Mouse (Mus musculus) stomach, embryonic 14.5 days (tissue): ENCODE data around the gene Sema4g. TPM values are rescaled to one million over a fixed set of nuclear protein-coding genes. Genes with fewer than 3 reads are reported as not detected.

Experiments used
- ATAC-seq: fragments of 200-750 bp; cut with Nextera tagmentation; 2 replicates; pipeline ENCODE4 v1.8.0; 2017; ENCODE audit warnings: low read depth, moderate TSS enrichment; ENCODE audit not compliant: insufficient number of reproducible peaks, insufficient read depth, low FRiP score
- H3K27ac ChIP-seq: fragments of 300-500 bp; sonication (generic); 2 replicates; pipeline ENCODE4 v1.5.1; 2014; ENCODE audit warnings: mild to moderate bottlenecking, low read length, moderate library complexity, mixed read lengths
- H3K27me3 ChIP-seq: fragments of 300-500 bp; sonication (generic); 2 replicates; pipeline ENCODE4 v1.6.1; 2014; ENCODE audit warnings: low read length, control low read depth, mixed read lengths; ENCODE audit not compliant: control insufficient read depth, insufficient read depth
- H3K36me3 ChIP-seq: fragments of 300-500 bp; sonication (generic); 2 replicates; pipeline ENCODE4 v1.6.1; 2014; ENCODE audit warnings: mild to moderate bottlenecking, control low read depth, low read length, moderate library complexity, mixed read lengths; ENCODE audit not compliant: control insufficient read depth, insufficient read depth
- H3K4me1 ChIP-seq: fragments of 300-500 bp; sonication (generic); 2 replicates; pipeline ENCODE4 v1.6.1; 2014; ENCODE audit warnings: low read length, control low read depth, mixed read lengths; ENCODE audit not compliant: control insufficient read depth, insufficient read depth
- H3K4me2 ChIP-seq: fragments of 300-500 bp; sonication (generic); replicated peaks from 2 replicates; pipeline ENCODE4 v1.6.1; 2014; ENCODE audit warnings: low read depth, low read length, control low read depth
- H3K4me3 ChIP-seq: fragments of 300-500 bp; sonication (generic); 2 replicates; pipeline ENCODE4 v1.5.1; 2014; ENCODE audit warnings: low read depth, low read length, control low read depth
- H3K9ac ChIP-seq: fragments of 300-500 bp; sonication (generic); replicated peaks from 2 replicates; pipeline ENCODE4 v1.6.1; 2014; ENCODE audit warnings: low read depth, mild to moderate bottlenecking, control low read depth, low read length, moderate library complexity, mixed read lengths
- H3K9me3 ChIP-seq: fragments of 300-500 bp; sonication (generic); 2 replicates; pipeline ENCODE4 v1.6.1; 2016; ENCODE audit warnings: low read depth, low read length, control low read depth; ENCODE audit not compliant: control insufficient read depth
- WGBS: fragments of 180-500 bp; shearing (Covaris S2); extraction: QIAGEN DNeasy Blood & Tissue Kit; methylation state at CpG from one replicate; pipeline ENCODE4 v1.1.7; 2014; 5-methylcytosine and 5-hydroxymethylcytosine counted together
- polyA plus RNA-seq: library from polyadenylated mRNA; unstranded; fragments of >200 nt; fragmentation: Nextera tagmentation; extraction: Ambion mirVana; gene quantifications from 2 replicates; pipeline ENCODE4 v1.2.1, GENCODE M21; 2014

Sema4g gene
- polyA plus RNA-seq, 1 experiment from 2014 or later, result 6.0 TPM

DNA sequence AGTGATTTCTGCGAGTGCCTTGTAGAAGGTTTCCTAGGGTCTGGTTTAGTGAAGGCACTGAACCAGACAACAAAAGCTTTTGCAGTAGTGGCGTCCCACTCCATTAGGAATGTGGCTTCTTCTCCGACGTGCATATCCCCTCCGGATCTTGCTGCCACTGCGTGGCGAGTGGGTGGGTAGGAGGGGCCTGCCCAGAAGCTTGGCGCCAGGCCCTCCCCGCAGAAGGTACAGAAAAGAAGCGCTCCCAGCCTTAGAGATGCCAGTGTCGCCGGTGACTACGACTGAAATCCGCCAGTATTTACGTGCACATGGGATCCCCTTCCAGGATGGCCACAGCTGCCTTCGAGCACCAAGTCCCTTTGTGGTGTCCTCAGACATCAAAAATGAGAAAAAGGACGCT is 18.1 kb downstream of the Sema4g start:
- 35% methylated on average over 17 of the region's 17 CpGs for WGBS

DNA sequence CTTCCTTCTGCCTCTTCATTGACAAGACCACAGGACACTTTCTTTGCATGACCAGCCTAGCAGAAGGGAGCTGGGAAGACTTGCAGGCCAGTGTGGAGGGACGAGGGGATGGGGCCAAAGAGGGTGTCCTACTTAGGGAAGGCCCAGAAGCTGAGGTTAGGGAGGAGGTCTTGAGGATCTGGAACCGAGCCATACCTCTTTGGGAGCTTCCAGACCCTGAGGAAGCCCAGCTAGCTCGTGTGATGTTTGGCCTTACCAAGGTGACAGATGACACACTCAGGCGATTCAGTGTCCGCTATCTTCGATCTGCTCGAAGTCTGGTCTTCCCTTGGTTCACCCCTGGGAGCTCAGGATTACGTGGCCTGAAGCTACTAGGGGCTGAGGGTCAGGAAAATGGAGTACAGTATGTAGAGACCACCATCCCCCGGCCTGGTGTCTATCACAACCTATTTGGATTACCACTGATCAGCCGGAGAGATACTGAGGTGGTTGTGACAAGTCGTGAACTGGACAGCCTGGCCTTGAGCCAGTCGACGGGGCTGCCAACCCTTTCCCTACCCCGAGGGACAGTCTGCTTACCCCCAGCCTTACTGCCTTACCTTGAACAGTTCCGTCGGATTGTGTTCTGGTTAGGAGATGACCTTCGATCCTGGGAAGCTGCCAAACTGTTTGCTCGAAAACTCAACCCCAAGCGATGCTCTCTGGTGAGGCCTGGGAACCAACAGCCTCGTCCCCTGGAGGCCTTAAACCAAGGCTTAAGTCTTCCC is 18.7 kb downstream of the Sema4g start:
- 84% methylated on average over 20 of the region's 20 CpGs for WGBS
- Histone ChIP-seq H3K36me3 (peaks cover 40% of the 10 kb centered on the region), H3K4me3 (peak overlapping the region; percentile 64; the same call in 1 of the 2 replicates)

More for the DNA sequence above, 18.1 kb downstream of the Sema4g start:
- Histone ChIP-seq H3K36me3 (peaks cover 40% of the 10 kb centered on the region), H3K9me3 (no peaks in the 10 kb centered on the region), H3K4me2 (peak overlapping the region; percentile 75), H3K4me1 (peaks cover 18% of the 10 kb centered on the region; the same call in 1 of the 2 replicates), H3K9ac (peak overlapping the region; percentile 51), H3K27me3 (no peaks in the 10 kb centered on the region), H3K4me3 (peak overlapping the region; percentile 64), H3K27ac (peak overlapping the region; percentile 80; the same call in 1 of the 2 replicates)
- no peak for ATAC-seq

DNA sequence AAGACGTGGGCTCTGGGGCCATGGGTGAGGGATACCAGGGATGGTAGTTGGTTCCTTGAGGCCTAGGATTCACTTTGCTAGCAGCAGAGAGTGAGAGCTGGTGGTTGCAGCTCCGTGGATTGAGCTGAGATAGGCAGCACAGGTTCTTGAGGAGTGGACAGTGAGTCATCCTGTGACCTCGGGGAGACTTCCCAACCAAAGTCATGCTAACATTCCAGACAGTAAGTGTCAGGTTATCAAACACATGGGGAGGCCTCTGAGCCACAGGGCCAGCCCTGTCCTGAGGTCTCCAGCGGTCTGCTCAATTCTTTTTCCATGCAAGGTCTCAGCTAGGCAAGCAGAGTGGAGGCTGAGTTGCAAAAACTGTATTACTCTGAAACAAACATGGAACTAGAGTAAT is 21.7 kb downstream of the Sema4g start:
- peaks cover 22% of the 10 kb centered on the region; the same call in 1 of the 2 replicates for H3K4me1 ChIP-seq
- no peak overlapping the region for H3K27ac ChIP-seq
- 90% methylated on average over 4 of the region's 4 CpGs for WGBS
- ATAC-seq, result no peak
- H3K9me3 ChIP-seq, result no peaks in the 10 kb centered on the region
- no peak overlapping the region for H3K4me2 ChIP-seq
- no peak overlapping the region for H3K4me3 ChIP-seq
- H3K9ac ChIP-seq, result no peak overlapping the region
- peaks cover 29% of the 10 kb centered on the region for H3K36me3 ChIP-seq
- H3K27me3 ChIP-seq, result no peaks in the 10 kb centered on the region

More for the DNA sequence above, 18.7 kb downstream of the Sema4g start:
- no peak for ATAC-seq
- H3K9me3 ChIP-seq, result no peaks in the 10 kb centered on the region
- H3K4me2 ChIP-seq, result peak overlapping the region; percentile 75
- H3K4me1 ChIP-seq, result peaks cover 18% of the 10 kb centered on the region; the same call in 1 of the 2 replicates
- no peaks in the 10 kb centered on the region for H3K27me3 ChIP-seq
- H3K27ac ChIP-seq, result no peak overlapping the region
- H3K9ac ChIP-seq, result peak overlapping the region; percentile 51; the same call in 1 of the 2 replicates

DNA sequence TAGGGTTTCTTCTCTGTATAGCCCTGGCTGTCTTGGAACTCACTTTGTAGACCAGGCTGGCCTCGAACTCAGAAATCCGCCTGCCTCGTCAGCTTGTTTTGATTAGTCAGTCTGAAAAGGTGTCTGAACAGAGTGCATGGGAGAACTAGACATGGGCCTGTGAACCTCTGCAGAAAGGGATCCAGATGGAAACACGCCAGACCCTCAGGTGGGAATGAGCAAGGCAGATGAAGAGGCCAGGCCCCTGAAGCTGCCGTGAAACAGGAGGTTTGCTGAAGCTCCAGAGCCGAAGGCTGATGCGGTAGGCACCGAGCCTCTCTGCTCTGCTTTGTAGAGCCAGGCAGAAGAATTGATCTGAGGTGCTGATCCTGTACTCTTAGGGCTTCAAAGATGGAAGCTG is 23.3 kb downstream of the Sema4g start:
- H3K4me1 ChIP-seq, result peaks cover 22% of the 10 kb centered on the region; the same call in 1 of the 2 replicates
- H3K4me3 ChIP-seq, result no peak overlapping the region
- H3K9ac ChIP-seq, result no peak overlapping the region
- peaks cover 29% of the 10 kb centered on the region for H3K36me3 ChIP-seq
- no peaks in the 10 kb centered on the region for H3K9me3 ChIP-seq
- H3K27ac ChIP-seq, result no peak overlapping the region
- 87% methylated on average over 8 of the region's 8 CpGs for WGBS
- no peak for ATAC-seq
- no peak overlapping the region for H3K4me2 ChIP-seq
- no peaks in the 10 kb centered on the region for H3K27me3 ChIP-seq

DNA sequence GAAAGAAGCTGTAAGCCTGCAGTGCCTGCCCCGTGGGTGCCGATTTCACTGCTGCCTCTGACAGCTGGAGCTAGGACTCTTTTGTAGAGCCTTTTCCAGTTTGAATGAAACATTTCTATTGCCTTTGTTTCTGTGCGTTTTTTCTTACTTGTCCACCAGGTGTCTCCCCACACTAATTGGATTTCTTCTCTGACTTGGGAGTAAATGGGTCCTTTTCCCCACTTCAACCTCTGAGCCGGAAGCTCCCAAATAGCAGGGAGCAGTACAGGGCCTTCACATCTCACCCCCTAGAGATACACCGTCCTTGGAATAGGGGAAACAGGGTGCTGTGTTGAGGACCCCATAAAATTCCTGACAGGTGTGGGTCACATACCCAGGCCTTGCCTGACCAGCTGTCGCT is 23.7 kb downstream of the Sema4g start:
- ATAC-seq, result no peak
- peaks cover 18% of the 10 kb centered on the region; the same call in 1 of the 2 replicates for H3K4me1 ChIP-seq

DNA sequence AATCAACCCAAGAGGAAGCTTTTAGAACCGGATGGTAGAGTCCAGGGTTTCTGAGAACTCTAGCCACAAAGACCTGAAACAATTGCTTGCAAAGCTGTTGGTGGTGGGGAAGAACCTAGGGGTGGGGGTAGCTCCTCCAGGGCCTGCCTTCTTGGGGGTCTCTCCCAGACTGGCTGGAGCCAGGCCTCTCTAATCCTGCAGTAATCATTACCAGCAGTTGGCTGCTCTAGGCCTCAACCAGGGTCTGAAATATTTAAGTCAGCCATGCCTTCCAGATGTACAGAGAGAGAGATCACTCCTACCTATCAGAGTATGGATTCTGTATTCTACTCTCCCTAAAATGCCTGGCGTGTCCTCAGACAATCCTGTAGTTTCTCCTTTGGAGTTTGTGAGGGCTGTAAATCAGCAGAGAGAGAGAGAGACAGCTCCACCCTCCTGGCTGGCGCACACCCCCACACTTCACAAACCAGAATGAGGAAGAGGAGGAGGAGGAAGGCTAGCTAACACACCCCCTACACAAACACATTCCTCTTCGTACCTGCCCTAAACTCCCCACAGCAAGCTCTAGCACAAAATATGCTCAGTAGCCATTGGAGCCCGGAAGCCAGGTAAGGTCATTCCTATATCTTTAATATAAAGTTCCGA is 24.8 kb downstream of the Sema4g start:
- Histone ChIP-seq H3K4me2 (peak overlapping the region; percentile 91; the same call in 1 of the 2 replicates), H3K27ac (peak overlapping the region; percentile 99; the same call in 1 of the 2 replicates), H3K4me1 (peaks cover 16% of the 10 kb centered on the region; the same call in 1 of the 2 replicates), H3K9ac (no peak overlapping the region; the same call in 1 of the 2 replicates), H3K36me3 (peaks cover 26% of the 10 kb centered on the region), H3K4me3 (no peak overlapping the region), H3K9me3 (no peaks in the 10 kb centered on the region), H3K27me3 (no peaks in the 10 kb centered on the region)
- WGBS, result 45% methylated on average over 6 of the region's 6 CpGs
- ATAC-seq, result no peak

More for the DNA sequence above, 23.7 kb downstream of the Sema4g start:
- no peak overlapping the region for H3K4me2 ChIP-seq
- no peak overlapping the region for H3K9ac ChIP-seq
- no peaks in the 10 kb centered on the region for H3K27me3 ChIP-seq
- no peak overlapping the region for H3K4me3 ChIP-seq
- 33% methylated on average over 6 of the region's 6 CpGs for WGBS
- peaks cover 29% of the 10 kb centered on the region for H3K36me3 ChIP-seq
- no peaks in the 10 kb centered on the region for H3K9me3 ChIP-seq
- H3K27ac ChIP-seq, result no peak overlapping the region

DNA sequence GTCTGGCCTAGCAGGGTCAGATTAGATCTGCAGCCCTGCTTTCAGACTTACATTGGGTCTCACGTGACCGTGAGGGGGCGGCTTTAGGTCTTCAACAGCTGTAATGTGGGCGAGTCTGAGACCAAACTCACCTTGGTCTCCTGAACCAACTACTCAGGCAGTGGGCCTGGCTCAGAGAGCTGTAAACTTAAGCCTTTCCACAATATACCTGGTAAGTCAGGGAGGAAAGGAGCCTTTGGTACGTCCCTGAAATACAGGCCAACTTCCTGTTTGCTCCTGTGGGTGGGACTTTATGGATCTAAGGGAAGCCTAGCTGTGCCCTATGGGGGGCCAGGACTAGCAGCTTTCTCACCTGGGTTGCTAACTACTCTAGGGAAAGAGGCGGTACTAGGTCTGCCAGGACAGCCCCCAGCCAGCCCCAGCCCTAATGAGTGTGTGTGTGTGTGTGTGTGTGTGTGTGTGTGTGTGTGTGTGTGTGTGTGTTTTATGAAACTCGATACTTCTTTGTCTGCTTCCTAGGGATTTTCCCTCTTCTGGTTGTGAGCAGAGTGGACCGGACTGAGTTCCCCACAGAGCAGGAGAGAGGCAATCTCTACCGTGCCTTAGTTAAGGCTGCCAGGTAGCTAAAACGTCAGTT is 25.6 kb downstream of the Sema4g start, which contains the start of gene Lzts2:
TSS of gene Lzts2 (plus strand) at position 80 of the 637 bp plus-strand sequence.
- peak within 1 kb of the TSS; percentile 87 for H3K4me3 ChIP-seq
- WGBS, result 6% methylated on average over 10 of the region's 10 CpGs
- ATAC-seq, result peak; percentile 29
- H3K9ac ChIP-seq, result peak within 1 kb of the TSS; percentile 28; the same call in 1 of the 2 replicates
- H3K36me3 ChIP-seq, result peaks cover 22% of the 10 kb centered on the region
- peak within 1 kb of the TSS; percentile 91 for H3K4me2 ChIP-seq
- H3K27ac ChIP-seq, result peak within 1 kb of the TSS; percentile 99
- no peaks in the 10 kb centered on the region for H3K9me3 ChIP-seq
- H3K4me1 ChIP-seq, result peaks cover 22% of the 10 kb centered on the region
- H3K27me3 ChIP-seq, result no peaks in the 10 kb centered on the region

DNA sequence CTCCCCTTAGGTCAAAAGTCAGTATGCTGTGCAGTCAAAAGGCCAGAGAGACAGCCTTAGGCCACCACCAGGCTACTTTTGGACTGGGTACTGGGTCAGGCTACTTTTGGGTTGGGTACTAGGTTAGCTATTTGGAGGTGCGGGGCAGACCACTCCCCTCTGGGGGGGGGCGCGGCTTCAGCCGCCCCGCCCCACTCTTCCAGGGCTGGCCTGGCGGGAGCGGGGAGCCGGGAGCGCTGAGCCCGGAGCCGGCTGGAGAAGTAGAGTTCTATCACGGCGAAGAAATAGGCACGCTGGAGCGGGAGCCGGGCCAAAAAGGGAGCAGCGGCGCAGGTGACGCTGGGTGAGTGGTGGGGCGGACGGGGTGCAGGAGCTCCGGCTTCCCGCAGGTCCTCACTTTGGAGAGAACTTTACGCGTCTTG is 26.1 kb downstream of the Sema4g start:
- ATAC-seq, result peak; percentile 8; the same call in 1 of the 2 replicates
- Histone ChIP-seq H3K27me3 (no peaks in the 10 kb centered on the region), H3K4me1 (peaks cover 27% of the 10 kb centered on the region), H3K4me2 (peak overlapping the region; percentile 91), H3K4me3 (peak overlapping the region; percentile 87), H3K9ac (peak overlapping the region; percentile 28; the same call in 1 of the 2 replicates), H3K36me3 (peaks cover 18% of the 10 kb centered on the region), H3K9me3 (no peaks in the 10 kb centered on the region), H3K27ac (peak overlapping the region; percentile 99)
- 0% methylated on average over 25 of the region's 25 CpGs for WGBS
